8 mouse cellular contexts compared by ENCODE assay signal in the genomic region with DNA sequence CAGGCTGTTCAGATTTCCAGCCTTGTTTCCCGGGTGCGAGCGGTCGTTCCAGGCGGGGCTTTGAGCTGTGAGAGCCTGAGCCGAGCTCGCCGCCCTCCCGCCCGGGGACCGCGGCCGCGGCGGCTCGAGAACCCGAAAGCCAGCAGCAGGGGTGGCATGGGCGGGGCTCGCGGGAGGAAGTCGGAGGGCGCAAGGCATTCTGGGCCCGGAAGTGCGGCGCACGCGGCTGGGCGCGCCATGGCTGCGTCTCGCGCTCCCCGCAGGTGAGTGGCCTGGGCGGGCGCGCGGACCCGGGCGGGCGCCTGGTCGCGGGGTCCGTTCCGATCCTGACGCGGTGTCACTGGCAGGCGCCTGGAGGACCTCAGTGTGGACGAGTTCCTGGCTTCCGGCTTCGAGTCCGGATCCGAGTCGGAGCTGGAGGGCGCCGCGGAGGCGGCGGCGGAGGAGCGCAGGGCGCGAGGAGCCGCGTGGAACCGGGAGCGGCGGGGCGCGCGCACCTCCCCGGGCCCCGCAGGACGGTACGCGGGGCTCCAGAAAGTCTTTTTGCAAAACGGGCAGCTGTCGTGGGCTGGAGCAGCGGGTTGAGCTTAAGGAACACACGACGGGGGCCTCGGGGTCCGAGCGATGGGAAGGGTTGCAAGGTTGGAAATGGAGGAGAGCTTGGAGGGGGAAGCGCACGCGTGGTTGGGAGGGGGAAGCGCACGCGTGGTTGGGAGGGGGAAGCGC. TPM values are rescaled to one million over a fixed set of nuclear protein-coding genes. Genes with fewer than 3 reads are reported as not detected.
DNase-seq lines count a peak whose midpoint lies in the region.

Noc2l (plus strand) TSS at position 203 of the 726 bp plus-strand sequence.

- H3K9me3 ChIP-seq in megakaryocyte, embryonic 14.5 days = no peaks in the 10 kb centered on the region

- peaks cover 7% of the 10 kb centered on the region for H3K27me3 ChIP-seq in megakaryocyte, embryonic 14.5 days (replicated peaks)

- H3K36me3 ChIP-seq in megakaryocyte, embryonic 14.5 days (replicated peaks; ENCODE audit: low read length) = peaks cover 61% of the 10 kb centered on the region

- H3K4me1 ChIP-seq in megakaryocyte, embryonic 14.5 days = peaks cover 37% of the 10 kb centered on the region

- peak; percentile 81 for DNase-seq in WW6 (ENCODE audit: low read depth, low spot score)
- peak; percentile 80 to 89 for DNase-seq in cerebellum, postnatal 4 days (ENCODE audit: low spot score in 2 of 2)
- DNase-seq in gastrocnemius, adult 8-10 months (ENCODE audit: low spot score in 2 of 2) = peak; percentile 71 to 80
- peak; percentile 35 for DNase-seq in hindlimb bud, embryonic 11.5 days (ENCODE audit: extremely low spot score, low read depth, low spot score)
- DNase-seq in left cerebral cortex, adult 8-10 months (ENCODE audit: low spot score in 2 of 2) = peak; percentile 72 to 85
- peak; percentile 94 to 95 for DNase-seq in right cerebral cortex, postnatal 10 days (ENCODE audit: low spot score in 2 of 2)
- DNase-seq in urinary bladder, postnatal 25 days (ENCODE audit: low spot score) = peak; percentile 86

- peak within 1 kb of the TSS; percentile 96 for H3K4me3 ChIP-seq in megakaryocyte, embryonic 14.5 days (replicated peaks)

RNA-seq across cellular contexts. Expression of gene Noc2l, which starts in this region (rescaled TPM):
- total RNA-seq in gastrocnemius, adult 8-10 months (2022) = 10 to 100 TPM; 30.9 to 38.1 (median 32.1) TPM
- total RNA-seq in left cerebral cortex, adult 8-10 months (2022) = 10 to 100 TPM; 64.5 to 70.3 (median 68.1) TPM
- 9.1 and 29.6 TPM in 2 replicates for polyA plus RNA-seq in megakaryocyte, embryonic 14.5 days (2012; ENCODE audit: insufficient read depth, low replicate concordance)

Comparison
In these comparisons a context has a peak if more than half of its experiments do, and no peak if none do; other contexts are left out.
1. Peak in every context shown above with its lines: DNase-seq and H3K4me3 ChIP-seq.
2. DNase-seq: peak in every context shown above with its lines; median percentile 94 in right cerebral cortex, postnatal 10 days; 86 in urinary bladder, postnatal 25 days; 84 in cerebellum, postnatal 4 days; 81 in WW6; 78 in left cerebral cortex, adult 8-10 months; 76 in gastrocnemius, adult 8-10 months; 35 in hindlimb bud, embryonic 11.5 days.